Mouse (Mus musculus): Measurements from ENCODE around the gene Lca5l.

Gene Lca5l

GRCm38 (mm10) chr16:96191531-96192506, at the start of gene Lca5l:
Gene Lca5l, minus strand, starts transcription at chr16:96192271.
- DNase-seq = peak; percentile 100

GRCm38 (mm10) chr16:96235366-96235970, 43.4 kb upstream of the Lca5l start, which contains the start of gene B3galt5:
Gene B3galt5, plus strand, starts transcription at chr16:96235801.
- DNase-seq = no peak

GRCm38 (mm10) chr16:96233996-96234395, 41.9 kb upstream of the Lca5l start:
- DNase-seq = no peak

- no peak for DNase-seq
These were observed 39.9 kb upstream of the Lca5l start for GRCm38 (mm10) chr16:96231974-96232373.

- DNase-seq = no peak
These were observed 39.2 kb upstream of the Lca5l start for GRCm38 (mm10) chr16:96231251-96231650.

GRCm38 (mm10) chr16:96230411-96230810, 38.3 kb upstream of the Lca5l start:
- DNase-seq = peak; percentile 78 to 82

GRCm38 (mm10) chr16:96229044-96229555, 37.0 kb upstream of the Lca5l start:
- no peak for DNase-seq

GRCm38 (mm10) chr16:96228438-96228837, 36.4 kb upstream of the Lca5l start:
- no peak for DNase-seq

- DNase-seq = no peak
These were observed 30.4 kb upstream of the Lca5l start for GRCm38 (mm10) chr16:96222452-96222851.

- DNase-seq = no peak
These were observed 29.9 kb upstream of the Lca5l start for GRCm38 (mm10) chr16:96221959-96222358.

- DNase-seq = peak; percentile 35 to 42
These were observed 29.4 kb upstream of the Lca5l start for GRCm38 (mm10) chr16:96221491-96221890.

- DNase-seq = no peak
These were observed 21.0 kb upstream of the Lca5l start for GRCm38 (mm10) chr16:96213027-96213426.

GRCm38 (mm10) chr16:96210856-96211255, 18.8 kb upstream of the Lca5l start:
- no peak for DNase-seq

GRCm38 (mm10) chr16:96209789-96210188, 17.7 kb upstream of the Lca5l start:
- DNase-seq = no peak

GRCm38 (mm10) chr16:96201485-96202232, 9.6 kb upstream of the Lca5l start:
- no peak for DNase-seq

GRCm38 (mm10) chr16:96200702-96201028, 8.6 kb upstream of the Lca5l start:
- DNase-seq = peak in 1 of 2 experiments; percentile 14

GRCm38 (mm10) chr16:96199913-96200701, 8.0 kb upstream of the Lca5l start, which contains the start of gene Sh3bgr:
Gene Sh3bgr, plus strand, starts transcription at chr16:96200450.
- DNase-seq = peak; percentile 62 to 63

GRCm38 (mm10) chr16:96187619-96188018, 4.5 kb downstream of the Lca5l start:
- DNase-seq = peak; percentile 23 to 33

- DNase-seq = no peak
These were observed 12.9 kb downstream of the Lca5l start for GRCm38 (mm10) chr16:96179156-96179555.

- no peak for DNase-seq
These were observed 16.7 kb downstream of the Lca5l start for GRCm38 (mm10) chr16:96175399-96175798.

- no peak for DNase-seq
These were observed 18.4 kb downstream of the Lca5l start for GRCm38 (mm10) chr16:96173648-96174047.

GRCm38 (mm10) chr16:96168837-96169236, 23.2 kb downstream of the Lca5l start:
- DNase-seq = no peak
